Mouse (Mus musculus): ENCODE data around the gene Arl3.

GRCm38 (mm10) chr19:46522433-46523044, 50.5 kb downstream of the Arl3 start:
- TF ChIP-seq POLR2A (IDR thresholded peaks at IDR 0.05; ENCODE audit: control insufficient read depth, extremely low read depth, insufficient read depth, low read length, poor library complexity) (no peak), CTCF (IDR thresholded peaks at IDR 0.05; ENCODE audit: borderline replicate concordance, control insufficient read depth, extremely low read depth, insufficient read depth, low read length, poor library complexity) (no peak)

Data from thymus, adult 2 months (tissue).